16 mouse cellular contexts compared by ENCODE assay signal in the genomic region with DNA sequence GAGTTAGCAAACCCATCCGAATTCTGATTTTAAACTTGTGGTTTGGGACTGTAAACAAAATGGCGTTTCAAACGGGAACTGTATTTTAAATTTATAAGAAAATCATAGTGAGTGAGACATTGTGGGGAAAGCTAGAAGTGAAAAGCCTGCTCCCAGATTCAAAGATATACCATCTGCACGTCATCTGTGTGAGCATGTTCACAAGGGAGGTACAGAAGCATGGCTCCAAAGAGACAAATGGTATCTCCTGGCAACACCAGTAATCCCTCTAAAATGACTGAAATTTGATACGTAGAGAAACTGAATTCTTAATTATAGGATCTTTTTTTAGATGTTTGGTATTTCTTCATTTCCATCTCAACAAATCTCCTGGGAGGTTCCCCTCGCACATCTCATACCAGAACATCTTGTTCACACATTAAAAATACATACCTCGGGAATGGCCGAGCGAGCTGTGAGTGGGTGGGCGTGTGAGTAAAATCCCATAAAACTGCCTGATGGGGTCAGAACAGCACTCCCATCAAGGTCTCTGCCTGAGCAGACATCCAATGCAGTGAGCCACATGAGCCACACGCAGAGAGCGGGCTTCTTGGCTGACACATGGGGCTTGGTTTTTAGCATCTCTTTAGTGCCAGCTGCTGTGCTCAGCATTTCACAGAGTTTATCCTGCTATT. TPM values are rescaled to one million over a fixed set of nuclear protein-coding genes. Genes with fewer than 3 reads are reported as not detected.
DNase-seq lines count a peak whose midpoint lies in the region; ATAC-seq lines count a peak whose summit lies in the region.
"Had no signal": no experiment of that assay in that cellular context is flagged by ENCODE, and none has a peak within 500 bp of the region (broad histone marks: within the 10 kb centered on the region; RNA-seq: fewer than 3 reads in every experiment).

No protein-coding gene starts in this region.

- no peak for DNase-seq in embryonic facial prominence, embryonic 10.5 days (ENCODE audit: low spot score)
- no peak for DNase-seq in neural tube, embryonic 10.5 days (ENCODE audit: extremely low spot score, low spot score)
- DNase-seq in left cerebral cortex, postnatal 4 days = peak; percentile 15
- peak; percentile 14 for DNase-seq in right cerebral cortex, postnatal 4 days
- DNase-seq in lung, adult 18-20 months = no peak
- DNase-seq in adrenal gland, postnatal 4 days (ENCODE audit: low spot score in 2 of 2) = no peak
- DNase-seq: adrenal gland, adult 8-10 months; cerebellum, postnatal 36 days; gastrocnemius, adult 2 months; heart, postnatal 14 days; retina, postnatal 1 day had no signal

- no peak overlapping the region for H3K27ac ChIP-seq in embryonic facial prominence, embryonic 12.5 days
- no peak overlapping the region for H3K27ac ChIP-seq in embryonic facial prominence, embryonic 10.5 days (replicated peaks)
- H3K27ac ChIP-seq in neural tube, embryonic 14.5 days (ENCODE audit: low read depth, low read length) = no peak overlapping the region
- H3K27ac ChIP-seq: gastrocnemius, adult 2 months; stomach, embryonic 15.5 days had no signal

- WGBS in embryonic facial prominence, embryonic 12.5 days = 72% methylated on average over 12 of the region's 12 CpGs
- 88% methylated on average over 12 of the region's 12 CpGs for WGBS in embryonic facial prominence, embryonic 10.5 days
- 67% methylated on average over 12 of the region's 12 CpGs for WGBS in neural tube, embryonic 14.5 days

- H3K4me1 ChIP-seq in embryonic facial prominence, embryonic 12.5 days = no peaks in the 10 kb centered on the region
- H3K4me1 ChIP-seq in embryonic facial prominence, embryonic 10.5 days = peaks cover 9% of the 10 kb centered on the region
- no peaks in the 10 kb centered on the region for H3K4me1 ChIP-seq in neural tube, embryonic 14.5 days (ENCODE audit: control insufficient read depth, insufficient read depth, low read length)
- H3K4me1 ChIP-seq: stomach, embryonic 15.5 days had no signal

- H3K27me3 ChIP-seq in embryonic facial prominence, embryonic 12.5 days = no peaks in the 10 kb centered on the region
- H3K27me3 ChIP-seq in embryonic facial prominence, embryonic 10.5 days (replicated peaks; ENCODE audit: low read depth, poor library complexity, severe bottlenecking) = no peaks in the 10 kb centered on the region
- H3K27me3 ChIP-seq in neural tube, embryonic 14.5 days (ENCODE audit: control insufficient read depth, insufficient read depth, low read length) = no peaks in the 10 kb centered on the region
- H3K27me3 ChIP-seq: stomach, embryonic 15.5 days had no signal

- H3K9me3 ChIP-seq in embryonic facial prominence, embryonic 12.5 days = no peaks in the 10 kb centered on the region
- H3K9me3 ChIP-seq in embryonic facial prominence, embryonic 10.5 days = no peaks in the 10 kb centered on the region
- no peaks in the 10 kb centered on the region for H3K9me3 ChIP-seq in neural tube, embryonic 14.5 days (ENCODE audit: control insufficient read depth, low read length)
- H3K9me3 ChIP-seq: stomach, embryonic 15.5 days had no signal

- no peak overlapping the region for H3K4me2 ChIP-seq in embryonic facial prominence, embryonic 12.5 days (replicated peaks)
- H3K4me2 ChIP-seq in neural tube, embryonic 14.5 days (ENCODE audit: low read depth, low read length) = no peak overlapping the region
- H3K4me2 ChIP-seq: stomach, embryonic 15.5 days had no signal

- H3K36me3 ChIP-seq in embryonic facial prominence, embryonic 12.5 days = no peaks in the 10 kb centered on the region
- H3K36me3 ChIP-seq in embryonic facial prominence, embryonic 10.5 days (replicated peaks) = no peaks in the 10 kb centered on the region
- no peaks in the 10 kb centered on the region for H3K36me3 ChIP-seq in neural tube, embryonic 14.5 days (ENCODE audit: control insufficient read depth, insufficient read depth, low read length)
- H3K36me3 ChIP-seq: stomach, embryonic 15.5 days had no signal

- 0 out of 2 replicates have a peak, but pooled peaks have one; percentile 56 for ATAC-seq in embryonic facial prominence, embryonic 12.5 days (ENCODE audit: insufficient number of reproducible peaks, insufficient read depth, low FRiP score, low TSS enrichment)
- peak; percentile 66; the same call in 1 of the 2 replicates for ATAC-seq in neural tube, embryonic 14.5 days (ENCODE audit: low read depth)

- intact Hi-C loops in left cerebral cortex, postnatal 4 days (cut with DNase I) = no loop called here

- no peak overlapping the region for H3K9ac ChIP-seq in embryonic facial prominence, embryonic 12.5 days
- no peak overlapping the region for H3K9ac ChIP-seq in neural tube, embryonic 14.5 days (replicated peaks; ENCODE audit: low read depth, low read length)
- H3K9ac ChIP-seq: stomach, embryonic 15.5 days had no signal

- H3K4me3 ChIP-seq in embryonic facial prominence, embryonic 12.5 days = no peak overlapping the region
- H3K4me3 ChIP-seq in embryonic facial prominence, embryonic 10.5 days = no peak overlapping the region
- H3K4me3 ChIP-seq in neural tube, embryonic 14.5 days (ENCODE audit: low read depth, low read length) = no peak overlapping the region
- H3K4me3 ChIP-seq: gastrocnemius, adult 2 months; stomach, embryonic 15.5 days had no signal

RNA-seq across cellular contexts. Expression of a gene that starts 23.8 kb away (rescaled TPM):
- polyA plus RNA-seq in embryonic facial prominence, embryonic 12.5 days (2016; fragmentation: Nextera tagmentation; extraction: Ambion mirVana) = not detected in 2 replicates
- not detected in 2 replicates for polyA plus RNA-seq in embryonic facial prominence, embryonic 10.5 days (2016; fragmentation: Nextera tagmentation; extraction: Ambion mirVana)
- polyA plus RNA-seq in neural tube, embryonic 14.5 days (2014; fragmentation: Nextera tagmentation; extraction: Ambion mirVana) = not detected in 2 replicates
- not detected for total RNA-seq in left cerebral cortex, postnatal 4 days (2021)
- total RNA-seq in adrenal gland, postnatal 4 days (2021) = not detected
- total RNA-seq: adrenal gland, adult 8-10 months; gastrocnemius, adult 2 months; heart, postnatal 14 days had no signal
- polyA plus RNA-seq: kidney, embryonic 16.5 days; liver, embryonic 16.5 days; stomach, embryonic 15.5 days had no signal

RNA-seq across cellular contexts. Expression of a gene that starts 26.2 kb away (rescaled TPM):
- polyA plus RNA-seq in embryonic facial prominence, embryonic 12.5 days (2016; fragmentation: Nextera tagmentation; extraction: Ambion mirVana) = 34.4 and 40.3 TPM in 2 replicates
- 6.7 and 11.2 TPM in 2 replicates for polyA plus RNA-seq in embryonic facial prominence, embryonic 10.5 days (2016; fragmentation: Nextera tagmentation; extraction: Ambion mirVana)
- polyA plus RNA-seq in neural tube, embryonic 14.5 days (2014; fragmentation: Nextera tagmentation; extraction: Ambion mirVana) = 16.0 and 23.5 TPM in 2 replicates
- total RNA-seq in left cerebral cortex, postnatal 4 days (2021) = 1 to 10 TPM; 3.6 to 5.0 TPM
- total RNA-seq in adrenal gland, postnatal 4 days (2021) = 1 to 10 TPM; 2.8 to 3.8 TPM

Comparison
In these comparisons a context has a peak if more than half of its experiments do, and no peak if none do; other contexts are left out.
1. DNase-seq: peak in left cerebral cortex, postnatal 4 days (single experiment) and right cerebral cortex, postnatal 4 days (single experiment); none in embryonic facial prominence, embryonic 10.5 days (single experiment), neural tube, embryonic 10.5 days (single experiment), lung, adult 18-20 months (0 of 2) and adrenal gland, postnatal 4 days (0 of 2).